Mouse (Mus musculus): ENCODE measurements around the gene Susd5.
A peak's percentile ranks its signal among the peaks of the same experiment; 100 is the strongest.
"Not testable (repeated sequence)": the region's sequence is repeated elsewhere in the genome, so short reads cannot be mapped to it uniquely, and the experiment has no call there.

The Susd5 gene

GRCm38 (mm10) chr9:114073681-114074080 is 16.7 kb downstream of the Susd5 start:
- no peak for DNase-seq

GRCm38 (mm10) chr9:114086422-114086821 is 29.5 kb downstream of the Susd5 start:
- DNase-seq, result no peak

GRCm38 (mm10) chr9:114087106-114087815 is 30.3 kb downstream of the Susd5 start:
- no peak for DNase-seq

GRCm38 (mm10) chr9:114088885-114089284 is 31.9 kb downstream of the Susd5 start:
- not testable (repeated sequence) for DNase-seq

- not testable (repeated sequence) for DNase-seq
Observed at GRCm38 (mm10) chr9:114092188-114092587, 35.2 kb downstream of the Susd5 start.

- no peak for DNase-seq
Observed at GRCm38 (mm10) chr9:114094854-114095253, 37.9 kb downstream of the Susd5 start.

- DNase-seq, result no peak
Observed at GRCm38 (mm10) chr9:114098716-114099302, 41.9 kb downstream of the Susd5 start.

- DNase-seq, result peak; percentile 5
Observed at GRCm38 (mm10) chr9:114110268-114110667, 53.3 kb downstream of the Susd5 start.

GRCm38 (mm10) chr9:114111161-114111560 is 54.2 kb downstream of the Susd5 start:
- no peak for DNase-seq

GRCm38 (mm10) chr9:114112226-114112625 is 55.3 kb downstream of the Susd5 start:
- DNase-seq, result no peak

- no peak for DNase-seq
Observed at GRCm38 (mm10) chr9:114113911-114114623, 57.1 kb downstream of the Susd5 start.

- DNase-seq, result peak; percentile 56
Observed at GRCm38 (mm10) chr9:114116672-114117071, 59.7 kb downstream of the Susd5 start.

- DNase-seq, result not testable (repeated sequence)
Observed at GRCm38 (mm10) chr9:114122862-114123261, 65.9 kb downstream of the Susd5 start.

GRCm38 (mm10) chr9:114129273-114129835 is 72.4 kb downstream of the Susd5 start:
- not testable (repeated sequence) for DNase-seq

Measured in cerebellum, adult 8-10 months (tissue).